Mouse (Mus musculus): ENCODE measurements at regions not wholly inside any gene's neighbourhood (a gene's known extent, or its start where the extent isn't known, plus 50 kb on each side); places are given as distances from the start of the nearest gene placed in this dataset.

- no peak for TF ChIP-seq TBP (IDR thresholded peaks at IDR 0.05; ENCODE audit: low read depth, low read length)
- no peak for TF ChIP-seq CTCF (IDR thresholded peaks at IDR 0.05 in 2 of 3, conservative IDR thresholded peaks at IDR 0.05 in 1 of 3; ENCODE audit: control insufficient read depth in 1 of 3, insufficient read depth in 1 of 3, low read depth in 2 of 3, low read length in 3 of 3, poor library complexity in 1 of 3, severe bottlenecking in 1 of 3)
- no peak for TF ChIP-seq MAZ (IDR thresholded peaks at IDR 0.05; ENCODE audit: low read depth, low read length)
- TF ChIP-seq POLR2A (IDR thresholded peaks at IDR 0.05; ENCODE audit: control insufficient read depth in 1 of 2, insufficient read depth in 1 of 2, low read depth in 1 of 2, low read length in 2 of 2, poor library complexity in 1 of 2): no peak
- TF ChIP-seq KAT2A (conservative IDR thresholded peaks at IDR 0.05; ENCODE audit: low read depth, low read length): no peak
- TF ChIP-seq JUND (IDR thresholded peaks at IDR 0.05; ENCODE audit: low read depth, low read length): no peak
Observed at GRCm38 (mm10) chr13:107485400-107486017, 463.6 kb upstream of the Kif2a start.
